Mouse (Mus musculus): ENCODE results near the gene Tmem156. TPM values are rescaled to one million over a fixed set of nuclear protein-coding genes. Genes with fewer than 3 reads are reported as not detected.

Tmem156 gene
- polyA plus RNA-seq, 1 experiment from 2014 or later: 1.6 TPM

DNA sequence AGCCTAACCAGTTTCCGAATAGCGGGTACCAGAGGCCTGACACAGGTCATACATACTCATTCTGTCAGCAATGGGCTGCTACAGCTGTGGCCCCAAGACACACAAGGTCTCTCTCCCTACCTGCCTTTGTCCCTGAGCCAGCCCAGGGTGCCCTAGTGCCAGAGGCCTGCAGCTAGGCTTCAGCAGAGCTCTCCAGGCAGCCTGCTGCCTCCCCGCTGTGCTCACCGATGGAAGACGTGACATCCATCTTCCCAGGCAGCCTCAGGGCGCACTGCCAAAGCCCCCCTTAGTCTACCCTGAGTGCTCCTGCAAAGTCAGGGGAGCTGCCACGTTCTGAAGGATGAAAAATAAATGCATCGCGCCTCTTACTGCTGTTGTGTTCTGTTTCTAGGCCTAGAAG lies 63.9 kb downstream of the Tmem156 start:
- no peaks in the 10 kb centered on the region for H3K27me3 ChIP-seq (ENCODE audit: control insufficient read depth, insufficient read depth, low read length)
- TF ChIP-seq CTCF (IDR thresholded peaks at IDR 0.05; ENCODE audit: low read depth): no peak
- TF ChIP-seq EP300 (optimal IDR thresholded peaks at IDR 0.05): no peak
- no peak overlapping the region for H3K9ac ChIP-seq (ENCODE audit: low read length)
- H3K4me1 ChIP-seq (replicated peaks; ENCODE audit: control insufficient read depth, insufficient read depth): no peaks in the 10 kb centered on the region
- DNase-seq (ENCODE audit: low spot score) (no peak), ATAC-seq (ENCODE audit: low FRiP score, low TSS enrichment) (no peak)
- H3K4me2 ChIP-seq (replicated peaks; ENCODE audit: low read depth): no peak overlapping the region
- H3K9me3 ChIP-seq (ENCODE audit: control insufficient read depth, low read length): no peaks in the 10 kb centered on the region
- WGBS: 38% methylated on average over 9 of the region's 9 CpGs
- H3K36me3 ChIP-seq (ENCODE audit: control insufficient read depth, insufficient read depth, low read length): peaks cover 17% of the 10 kb centered on the region
- no peak overlapping the region for H3K4me3 ChIP-seq (ENCODE audit: low read depth, low read length)
- H3K27ac ChIP-seq (replicated peaks): no peak overlapping the region

GRCm38 (mm10) chr5:65026776-65027175 lies 65.2 kb downstream of the Tmem156 start:
- Histone ChIP-seq H3K27ac (replicated peaks) (no peak overlapping the region), H3K9ac (ENCODE audit: low read length) (no peak overlapping the region), H3K4me1 (replicated peaks; ENCODE audit: control insufficient read depth, insufficient read depth) (no peaks in the 10 kb centered on the region), H3K27me3 (ENCODE audit: control insufficient read depth, insufficient read depth, low read length) (no peaks in the 10 kb centered on the region), H3K4me3 (ENCODE audit: low read depth, low read length) (no peak overlapping the region), H3K36me3 (ENCODE audit: control insufficient read depth, insufficient read depth, low read length) (peaks cover 14% of the 10 kb centered on the region), H3K9me3 (ENCODE audit: control insufficient read depth, low read length) (no peaks in the 10 kb centered on the region), H3K4me2 (replicated peaks; ENCODE audit: low read depth) (no peak overlapping the region)
- WGBS: 67% methylated on average over 9 of the region's 9 CpGs
- DNase-seq (ENCODE audit: low spot score) (no peak), ATAC-seq (ENCODE audit: low FRiP score, low TSS enrichment) (no peak)
- TF ChIP-seq CTCF (IDR thresholded peaks at IDR 0.05; ENCODE audit: low read depth) (no peak), EP300 (optimal IDR thresholded peaks at IDR 0.05) (no peak)

GRCm38 (mm10) chr5:65025916-65026315 lies 66.0 kb downstream of the Tmem156 start:
- Histone ChIP-seq H3K4me1 (replicated peaks; ENCODE audit: control insufficient read depth, insufficient read depth) (no peaks in the 10 kb centered on the region), H3K27me3 (ENCODE audit: control insufficient read depth, insufficient read depth, low read length) (no peaks in the 10 kb centered on the region), H3K4me2 (replicated peaks; ENCODE audit: low read depth) (no peak overlapping the region), H3K9me3 (ENCODE audit: control insufficient read depth, low read length) (no peaks in the 10 kb centered on the region), H3K9ac (ENCODE audit: low read length) (no peak overlapping the region), H3K27ac (replicated peaks) (no peak overlapping the region), H3K36me3 (ENCODE audit: control insufficient read depth, insufficient read depth, low read length) (peaks cover 15% of the 10 kb centered on the region), H3K4me3 (ENCODE audit: low read depth, low read length) (no peak overlapping the region)
- peak; percentile 42 for DNase-seq (ENCODE audit: low spot score)
- ATAC-seq (ENCODE audit: low FRiP score, low TSS enrichment): no peak
- TF ChIP-seq EP300 (optimal IDR thresholded peaks at IDR 0.05) (no peak), CTCF (IDR thresholded peaks at IDR 0.05; ENCODE audit: low read depth) (no peak)
- 49% methylated on average over 6 of the region's 6 CpGs for WGBS

GRCm38 (mm10) chr5:65024641-65025040 lies 67.3 kb downstream of the Tmem156 start:
- no peak overlapping the region for H3K27ac ChIP-seq (replicated peaks)
- no peak for TF ChIP-seq EP300 (optimal IDR thresholded peaks at IDR 0.05)
- TF ChIP-seq CTCF (IDR thresholded peaks at IDR 0.05; ENCODE audit: low read depth): no peak
- no peak for DNase-seq (ENCODE audit: low spot score)
- 79% methylated on average over 2 of the region's 2 CpGs for WGBS
- H3K4me1 ChIP-seq (replicated peaks; ENCODE audit: control insufficient read depth, insufficient read depth): no peaks in the 10 kb centered on the region
- H3K27me3 ChIP-seq (ENCODE audit: control insufficient read depth, insufficient read depth, low read length): no peaks in the 10 kb centered on the region
- H3K4me2 ChIP-seq (replicated peaks; ENCODE audit: low read depth): no peak overlapping the region
- H3K36me3 ChIP-seq (ENCODE audit: control insufficient read depth, insufficient read depth, low read length): peaks cover 18% of the 10 kb centered on the region
- H3K9me3 ChIP-seq (ENCODE audit: control insufficient read depth, low read length): no peaks in the 10 kb centered on the region
- H3K4me3 ChIP-seq (ENCODE audit: low read depth, low read length): no peak overlapping the region
- no peak overlapping the region for H3K9ac ChIP-seq (ENCODE audit: low read length)
- ATAC-seq (ENCODE audit: low FRiP score, low TSS enrichment): no peak

GRCm38 (mm10) chr5:65022006-65022405 lies 69.9 kb downstream of the Tmem156 start:
- ATAC-seq (ENCODE audit: low FRiP score, low TSS enrichment) (no peak), DNase-seq (ENCODE audit: low spot score) (no peak)
- Histone ChIP-seq H3K27ac (replicated peaks) (no peak overlapping the region), H3K9ac (ENCODE audit: low read length) (no peak overlapping the region), H3K4me3 (ENCODE audit: low read depth, low read length) (no peak overlapping the region), H3K27me3 (ENCODE audit: control insufficient read depth, insufficient read depth, low read length) (no peaks in the 10 kb centered on the region), H3K36me3 (ENCODE audit: control insufficient read depth, insufficient read depth, low read length) (peaks cover 15% of the 10 kb centered on the region), H3K4me1 (replicated peaks; ENCODE audit: control insufficient read depth, insufficient read depth) (no peaks in the 10 kb centered on the region), H3K9me3 (ENCODE audit: control insufficient read depth, low read length) (no peaks in the 10 kb centered on the region), H3K4me2 (replicated peaks; ENCODE audit: low read depth) (no peak overlapping the region)
- no peak for TF ChIP-seq EP300 (optimal IDR thresholded peaks at IDR 0.05)
- no peak for TF ChIP-seq CTCF (IDR thresholded peaks at IDR 0.05; ENCODE audit: low read depth)
- 97% methylated on average over 4 of the region's 4 CpGs for WGBS

DNA sequence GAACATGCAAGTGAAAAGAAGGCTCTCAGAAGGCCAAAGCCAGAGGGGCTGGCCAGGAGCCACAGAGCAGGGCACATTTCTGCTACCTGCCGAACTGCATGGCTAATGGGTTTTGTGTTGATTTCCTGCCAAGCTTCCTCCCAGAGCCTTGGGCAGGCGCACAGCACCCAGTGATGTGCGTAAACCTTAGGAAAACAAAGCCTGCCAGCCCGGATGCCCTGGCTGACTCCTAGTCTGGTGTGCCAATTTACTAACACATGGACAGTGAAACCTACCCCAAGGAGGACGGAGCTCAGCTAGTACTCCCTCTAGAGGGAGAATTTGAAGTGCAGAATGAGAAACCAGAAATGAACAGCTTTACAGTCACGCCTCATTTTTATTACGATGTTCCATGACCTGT lies 72.1 kb downstream of the Tmem156 start:
- no peak overlapping the region for H3K4me2 ChIP-seq (replicated peaks; ENCODE audit: low read depth)
- H3K27me3 ChIP-seq (ENCODE audit: control insufficient read depth, insufficient read depth, low read length): no peaks in the 10 kb centered on the region
- no peak overlapping the region for H3K4me3 ChIP-seq (ENCODE audit: low read depth, low read length)
- no peak overlapping the region for H3K9ac ChIP-seq (ENCODE audit: low read length)
- no peak for TF ChIP-seq EP300 (optimal IDR thresholded peaks at IDR 0.05)
- peak; percentile 59 for TF ChIP-seq CTCF (IDR thresholded peaks at IDR 0.05; ENCODE audit: low read depth)
- WGBS: 55% methylated on average over 7 of the region's 7 CpGs
- ATAC-seq (ENCODE audit: low FRiP score, low TSS enrichment) (no peak), DNase-seq (ENCODE audit: low spot score) (no peak)
- no peaks in the 10 kb centered on the region for H3K9me3 ChIP-seq (ENCODE audit: control insufficient read depth, low read length)
- peaks cover 14% of the 10 kb centered on the region for H3K36me3 ChIP-seq (ENCODE audit: control insufficient read depth, insufficient read depth, low read length)
- no peak overlapping the region for H3K27ac ChIP-seq (replicated peaks)
- no peaks in the 10 kb centered on the region for H3K4me1 ChIP-seq (replicated peaks; ENCODE audit: control insufficient read depth, insufficient read depth)

Measured in stomach, postnatal 0 days (tissue).